Comparison of ENCODE assay signal across 8 mouse cellular contexts in genomic region chr4:134766904-134767425, GRCm38 (mm10). TPM values are rescaled to one million over a fixed set of nuclear protein-coding genes. Genes with fewer than 3 reads are reported as not detected.
DNase-seq lines count a peak whose midpoint lies in the region; ATAC-seq and TF ChIP-seq lines count a peak whose summit lies in the region.

No protein-coding gene starts in this region.

- no peak for DNase-seq in left cerebral cortex, adult 2 months (ENCODE audit: extremely low spot score in 1 of 2, low spot score in 2 of 2)
- no peak for DNase-seq in left cerebral cortex, postnatal 14 days (ENCODE audit: low spot score in 2 of 2)
- DNase-seq in adrenal gland, postnatal 25 days, result peak; percentile 54
- no peak for DNase-seq in forebrain, postnatal 0 days
- peak; percentile 65 to 87 for DNase-seq in lung, adult 18-20 months
- DNase-seq in right cerebral cortex, postnatal 14 days, result no peak

- 0 out of 2 replicates have a peak overlapping the region, but pooled peaks have one; percentile 43 for H3K9ac ChIP-seq in forebrain, postnatal 0 days
- H3K9ac ChIP-seq in intestine, embryonic 16.5 days (ENCODE audit: low read depth, low read length), result peak overlapping the region; percentile 88

- H3K36me3 ChIP-seq in forebrain, postnatal 0 days (ENCODE audit: insufficient read depth), result no peaks in the 10 kb centered on the region
- H3K36me3 ChIP-seq in intestine, embryonic 16.5 days (ENCODE audit: control insufficient read depth, insufficient read depth, low read length), result no peaks in the 10 kb centered on the region
- no peaks in the 10 kb centered on the region for H3K36me3 ChIP-seq in small intestine, adult 2 months (ENCODE audit: control insufficient read depth, insufficient read depth, low read length)

- peak overlapping the region; percentile 78 for H3K4me3 ChIP-seq in left cerebral cortex, adult 2 months
- peak overlapping the region; percentile 45 for H3K4me3 ChIP-seq in forebrain, postnatal 0 days (ENCODE audit: low read depth, low read length)
- H3K4me3 ChIP-seq in intestine, embryonic 16.5 days (ENCODE audit: low read length), result peak overlapping the region; percentile 73
- H3K4me3 ChIP-seq in small intestine, adult 2 months (ENCODE audit: low read depth, low read length), result peak overlapping the region; percentile 80

- peak overlapping the region; percentile 92 for H3K4me2 ChIP-seq in forebrain, postnatal 0 days (ENCODE audit: low read depth)
- peak overlapping the region; percentile 95 for H3K4me2 ChIP-seq in intestine, embryonic 16.5 days (ENCODE audit: low read depth, low read length)

- H3K27me3 ChIP-seq in forebrain, postnatal 0 days (ENCODE audit: insufficient read depth, low read length), result peaks cover 14% of the 10 kb centered on the region; the same call in 1 of the 2 replicates
- 0 out of 2 replicates have a peak, but pooled peaks cover 2% of the 10 kb centered on the region for H3K27me3 ChIP-seq in intestine, embryonic 16.5 days (replicated peaks; ENCODE audit: control insufficient read depth, insufficient read depth, low read length)
- H3K27me3 ChIP-seq in small intestine, adult 2 months (ENCODE audit: control insufficient read depth, insufficient read depth, low read length), result no peaks in the 10 kb centered on the region

- no peak for TF ChIP-seq POLR2A in small intestine, adult 2 months (IDR thresholded peaks at IDR 0.05; ENCODE audit: low read depth, low read length)

- 2% methylated on average over 23 of the region's 23 CpGs for WGBS in forebrain, postnatal 0 days
- 4% methylated on average over 23 of the region's 23 CpGs for WGBS in intestine, embryonic 16.5 days
- 1% methylated on average over 23 of the region's 23 CpGs for WGBS in small intestine, adult 2 months

- no peak for ATAC-seq in forebrain, postnatal 0 days
- peak; percentile 47 for ATAC-seq in intestine, embryonic 16.5 days

- no peaks in the 10 kb centered on the region for H3K9me3 ChIP-seq in forebrain, postnatal 0 days (ENCODE audit: low read length)
- H3K9me3 ChIP-seq in intestine, embryonic 16.5 days (ENCODE audit: control insufficient read depth, low read length), result no peaks in the 10 kb centered on the region

- H3K4me1 ChIP-seq in forebrain, postnatal 0 days (ENCODE audit: insufficient read depth), result 0 out of 2 replicates have a peak, but pooled peaks cover 5% of the 10 kb centered on the region
- peaks cover 37% of the 10 kb centered on the region for H3K4me1 ChIP-seq in intestine, embryonic 16.5 days (ENCODE audit: control insufficient read depth, insufficient read depth, low read length)
- peaks cover 10% of the 10 kb centered on the region for H3K4me1 ChIP-seq in small intestine, adult 2 months (ENCODE audit: control insufficient read depth, insufficient read depth, insufficient read length, low read length)

- intact Hi-C loops in left cerebral cortex, adult 2 months (cut with DNase I), result no loop called here
- intact Hi-C loops in left cerebral cortex, postnatal 14 days (cut with DNase I), result no loop called here

- H3K27ac ChIP-seq in left cerebral cortex, adult 2 months, result no peak overlapping the region; the same call in 1 of the 2 replicates
- no peak overlapping the region for H3K27ac ChIP-seq in forebrain, postnatal 0 days (ENCODE audit: low read depth, low read length)
- peak overlapping the region; percentile 47; the same call in 1 of the 2 replicates for H3K27ac ChIP-seq in intestine, embryonic 16.5 days (ENCODE audit: low read length)
- no peak overlapping the region for H3K27ac ChIP-seq in small intestine, adult 2 months (ENCODE audit: insufficient read depth, low read depth, low read length)

- TF ChIP-seq CTCF in left cerebral cortex, adult 2 months (IDR thresholded peaks at IDR 0.05), result no peak; the same call in 1 of the 2 replicates
- 0 out of 2 replicates have a peak, but pooled peaks have one; percentile 8 for TF ChIP-seq CTCF in forebrain, postnatal 0 days (IDR thresholded peaks at IDR 0.05; ENCODE audit: low read depth)
- no peak for TF ChIP-seq CTCF in small intestine, adult 2 months (IDR thresholded peaks at IDR 0.05; ENCODE audit: extremely low read depth, insufficient read length, insufficient replicate concordance, low read depth, low read length)

RNA-seq across cellular contexts. Expression of gene Ldlrap1, which starts 0.9 kb away (rescaled TPM):
- total RNA-seq in left cerebral cortex, adult 2 months (2021), result 1 to 10 TPM; 3.4 to 3.7 TPM
- 1 to 10 TPM; 3.5 to 4.7 TPM for total RNA-seq in left cerebral cortex, postnatal 14 days (2021)
- 42.4 and 43.3 TPM in 2 replicates for total RNA-seq in adrenal gland, postnatal 25 days (2021)
- 1.2 and 1.7 TPM in 2 replicates for total RNA-seq in forebrain, postnatal 0 days (2014; rRNA removed)
- polyA plus RNA-seq in forebrain, postnatal 0 days (2015; fragmentation: Nextera tagmentation; extraction: Ambion mirVana), result 2.3 TPM in 2 replicates
- 19.0 and 19.6 TPM in 2 replicates for polyA plus RNA-seq in intestine, embryonic 16.5 days (2015; fragmentation: Nextera tagmentation; extraction: Ambion mirVana)
- polyA plus RNA-seq in small intestine, adult 2 months (2012; rRNA removed), result 10.8 and 11.2 TPM in 2 replicates

Comparison
In these comparisons a context has a peak if more than half of its experiments do, and no peak if none do; other contexts are left out.
1. DNase-seq: peak in adrenal gland, postnatal 25 days (single experiment) and lung, adult 18-20 months (2 of 2); none in left cerebral cortex, adult 2 months (0 of 2), left cerebral cortex, postnatal 14 days (0 of 2), forebrain, postnatal 0 days (single experiment) and right cerebral cortex, postnatal 14 days (single experiment).
2. Peak in every context shown above with its lines, with median percentiles within 50 percentile points of each other: H3K4me3 ChIP-seq.